Mouse (Mus musculus) splenic B cell, adult 2 months (primary cell): ENCODE data around the gene Aqp2.
A peak's percentile ranks its signal among the peaks of the same experiment; 100 is the strongest.

Source experiments
- DNase-seq: peaks from one replicate; pipeline ENCODE4 v3.0.0-alpha.2; 2011; ENCODE audit warnings: low read depth, low spot score
- H3K27me3 ChIP-seq: 2 replicates; pipeline ENCODE4 v1.6.1; 2012; ENCODE audit warnings: mild to moderate bottlenecking, low read length, moderate library complexity, mixed read lengths; ENCODE audit not compliant: control insufficient read depth, poor library complexity, insufficient read depth, severe bottlenecking
- H3K36me3 ChIP-seq: 2 replicates; pipeline ENCODE4 v1.6.1; 2012; ENCODE audit warnings: mild to moderate bottlenecking, low read length, moderate library complexity, mixed read lengths; ENCODE audit not compliant: control insufficient read depth, poor library complexity, insufficient read depth, severe bottlenecking

Aqp2 gene

GRCm38 (mm10) chr15:99618595-99618994 is 39.7 kb downstream of the Aqp2 start:
- Histone ChIP-seq H3K36me3 (no peaks in the 10 kb centered on the region), H3K27me3 (no peaks in the 10 kb centered on the region; the same call in 1 of the 2 replicates)
- DNase-seq, result no peak

- H3K27me3 ChIP-seq, result no peaks in the 10 kb centered on the region; the same call in 1 of the 2 replicates
- no peaks in the 10 kb centered on the region for H3K36me3 ChIP-seq
- no peak for DNase-seq
Measured at GRCm38 (mm10) chr15:99619821-99620220, 41.0 kb downstream of the Aqp2 start.

- Histone ChIP-seq H3K36me3 (0 out of 2 replicates have a peak, but pooled peaks cover 2% of the 10 kb centered on the region), H3K27me3 (no peaks in the 10 kb centered on the region)
- DNase-seq, result no peak
Measured at GRCm38 (mm10) chr15:99622063-99622462, 43.2 kb downstream of the Aqp2 start.

GRCm38 (mm10) chr15:99631618-99632017 is 52.8 kb downstream of the Aqp2 start:
- H3K36me3 ChIP-seq, result no peaks in the 10 kb centered on the region; the same call in 1 of the 2 replicates
- peak; percentile 42 for DNase-seq
- no peaks in the 10 kb centered on the region for H3K27me3 ChIP-seq
